Mouse (Mus musculus) heart, postnatal 0 days (tissue): ENCODE results near the gene Pyroxd1.

Experiments
- CTCF ChIP-seq: IDR thresholded peaks from 2 replicates; pipeline ENCODE4 v1.5.1; 2016; ENCODE audit warnings: antibody characterized with exemption, control low read depth, low read depth
- EP300 ChIP-seq: IDR thresholded peaks from 2 replicates; pipeline ENCODE4 v1.6.1; 2016; ENCODE audit warnings: antibody characterized with exemption, low read depth

GRCm38 (mm10) chr6:142326598-142326997, 18.9 kb upstream of the Pyroxd1 start:
- peak; percentile 21; the same call in 1 of the 2 replicates for TF ChIP-seq CTCF
- TF ChIP-seq EP300: no peak
